Mouse (Mus musculus): ENCODE data around the gene Cdc37l1.

The Cdc37l1 gene

DNA sequence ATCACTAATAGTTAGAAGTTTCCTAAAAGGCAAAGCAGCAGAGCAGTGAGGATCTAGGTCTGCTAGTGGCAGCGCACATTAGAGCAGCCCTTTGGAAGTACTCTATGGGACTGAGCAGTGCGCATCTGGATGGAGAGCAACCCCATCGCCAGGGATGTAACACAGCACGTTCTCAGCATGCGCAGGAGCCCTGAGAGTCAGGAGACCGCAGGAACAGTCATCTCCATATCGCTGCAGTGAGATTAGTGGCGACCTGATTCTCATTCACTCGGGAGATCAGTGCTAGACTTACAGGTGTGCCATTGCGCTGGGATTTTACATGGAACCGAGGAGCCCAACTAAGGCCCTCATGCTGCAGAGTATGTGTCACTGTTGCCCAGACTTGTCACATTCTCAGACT lies 18.9 kb downstream of the Cdc37l1 start:
- no peak for DNase-seq

DNA sequence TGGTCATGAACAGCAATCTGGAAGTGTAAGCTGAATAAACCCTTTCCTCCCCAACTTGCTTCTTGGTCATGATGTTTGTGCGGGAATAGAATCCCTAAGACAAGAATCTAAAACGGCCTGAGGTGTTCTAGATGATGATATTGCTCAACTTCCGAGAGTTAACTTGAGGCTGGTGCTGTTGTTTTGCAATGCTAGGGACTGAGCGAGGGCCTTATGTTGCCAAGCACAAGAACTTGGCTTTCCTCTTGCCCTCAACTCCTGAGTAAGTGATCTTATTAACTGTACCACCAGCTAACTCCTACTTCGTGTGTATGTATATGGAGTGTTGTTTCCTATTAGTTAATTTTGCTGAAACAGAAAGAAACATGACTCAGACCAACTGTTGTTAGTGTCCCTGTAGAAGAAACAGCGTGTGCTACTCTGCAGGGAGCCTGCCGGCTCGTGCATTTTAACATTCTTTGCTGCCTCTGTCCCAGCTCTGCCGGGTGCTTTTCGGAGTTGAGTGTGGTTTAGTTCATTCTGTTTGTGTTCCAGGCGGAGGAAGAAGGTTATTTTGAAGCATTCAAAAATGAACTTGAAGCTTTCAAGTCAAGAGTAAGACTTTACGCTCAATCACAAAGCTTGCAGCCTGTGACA lies 21.3 kb downstream of the Cdc37l1 start:
- no peak for DNase-seq

DNA sequence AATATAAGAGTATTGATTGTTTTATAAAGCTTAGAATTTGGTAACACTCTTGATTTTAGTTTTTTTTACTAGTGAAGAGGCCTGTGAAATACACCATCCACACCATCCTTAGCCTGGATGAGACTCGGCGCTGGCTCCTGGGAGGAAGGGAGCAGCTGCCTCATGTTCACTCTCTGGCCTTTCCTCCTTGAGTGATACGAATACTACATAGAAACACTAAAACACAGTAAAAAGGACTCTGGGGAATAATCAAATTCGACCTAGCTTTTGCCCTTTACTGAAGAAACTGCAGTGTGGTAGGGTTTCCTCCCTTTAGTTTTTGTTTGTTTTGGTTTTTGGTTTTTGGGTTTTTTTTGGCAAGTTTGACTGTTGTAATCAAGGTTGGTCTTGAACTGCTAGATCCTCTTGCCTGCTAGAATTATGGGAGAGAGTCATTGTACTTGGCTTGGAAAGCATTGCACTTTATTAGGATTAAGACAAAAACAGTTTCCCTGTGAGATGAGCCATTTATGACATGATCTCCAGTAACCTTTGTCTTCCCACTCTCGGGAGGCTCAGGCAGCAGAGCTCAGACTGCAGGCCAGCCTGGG lies 24.4 kb downstream of the Cdc37l1 start:
- no peak for DNase-seq

DNA sequence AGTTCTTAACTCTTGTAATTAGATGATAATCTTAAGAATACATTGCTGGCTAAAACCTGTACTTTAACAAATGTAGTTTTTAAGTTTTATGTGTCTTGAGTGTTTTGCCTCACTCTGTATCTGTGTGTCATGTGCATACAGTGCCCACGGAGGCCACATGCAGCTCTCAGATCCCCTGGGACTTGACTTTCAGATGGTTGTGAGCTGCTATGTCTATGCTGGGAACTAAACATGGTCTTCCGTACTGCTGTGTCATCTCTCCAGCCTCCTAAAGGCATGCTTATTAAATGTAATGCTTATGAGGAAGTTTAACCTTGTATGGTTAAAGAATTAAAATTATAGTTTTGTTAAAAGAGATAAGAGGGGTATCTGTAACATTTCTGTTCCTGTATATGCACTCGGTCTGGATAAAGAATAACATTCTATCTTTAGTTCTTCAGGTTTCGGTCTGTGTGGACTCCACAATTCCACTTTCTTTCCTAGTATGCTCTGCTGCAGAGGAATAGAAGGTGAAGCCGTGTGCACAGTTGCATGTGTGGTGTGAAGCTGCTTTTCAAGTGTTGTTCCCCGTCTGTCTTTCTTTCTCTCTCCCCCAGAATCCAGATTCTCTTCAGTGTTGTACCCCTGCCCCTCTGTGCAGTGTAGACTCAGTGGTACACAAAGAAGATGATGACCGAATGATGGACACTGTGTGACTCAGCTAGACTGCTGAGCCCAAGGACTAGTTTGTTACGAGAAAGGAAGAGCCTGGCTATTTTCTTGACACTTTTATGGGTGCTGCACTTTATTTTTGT lies 25.5 kb downstream of the Cdc37l1 start:
- no peak for DNase-seq

DNA sequence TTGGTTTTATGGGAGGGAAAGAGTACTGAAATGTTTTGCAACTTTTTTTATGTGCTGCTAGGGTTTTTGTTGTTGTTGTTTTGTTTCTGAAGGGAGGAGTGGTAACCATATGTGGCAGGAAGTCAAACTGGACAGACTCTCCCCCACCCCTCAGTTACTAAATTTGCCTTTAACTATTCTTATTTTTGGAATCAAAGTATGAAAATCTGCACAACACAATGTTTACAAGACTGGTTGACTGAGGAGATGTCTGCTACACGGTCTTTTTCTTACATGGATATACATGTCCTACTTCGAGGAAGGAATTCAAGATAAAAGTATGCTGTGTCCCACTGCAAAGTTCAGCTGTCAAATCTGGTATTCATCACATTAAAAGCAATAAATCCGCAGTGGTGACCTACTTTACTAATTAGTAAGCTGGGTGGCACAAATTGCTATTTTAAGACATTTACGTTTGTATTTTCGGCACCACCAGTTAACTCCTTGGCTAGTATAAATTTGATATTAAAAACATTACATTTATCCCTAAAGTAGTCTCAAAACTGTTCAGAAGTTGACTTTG lies 26.1 kb downstream of the Cdc37l1 start:
- no peak for DNase-seq

DNA sequence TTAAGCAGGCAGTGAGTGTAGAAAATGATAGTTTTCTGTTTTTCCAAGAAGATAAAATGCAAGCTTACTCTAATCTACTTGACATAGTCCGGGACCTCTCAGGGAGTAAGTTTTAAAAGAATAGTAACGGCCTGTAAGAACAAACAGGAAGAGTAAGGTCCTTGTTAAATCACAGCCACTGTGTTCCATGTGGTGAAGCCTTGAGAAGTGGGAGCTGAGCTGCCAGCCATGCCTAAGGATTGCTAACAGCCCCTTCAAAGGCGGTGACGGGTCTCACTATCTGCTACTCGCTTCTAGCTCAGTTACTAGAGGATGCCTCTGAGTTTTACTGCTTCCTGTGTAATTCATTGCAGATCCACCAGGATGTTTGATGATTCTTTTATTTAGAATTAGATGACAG lies 26.6 kb downstream of the Cdc37l1 start:
- DNase-seq: no peak

DNA sequence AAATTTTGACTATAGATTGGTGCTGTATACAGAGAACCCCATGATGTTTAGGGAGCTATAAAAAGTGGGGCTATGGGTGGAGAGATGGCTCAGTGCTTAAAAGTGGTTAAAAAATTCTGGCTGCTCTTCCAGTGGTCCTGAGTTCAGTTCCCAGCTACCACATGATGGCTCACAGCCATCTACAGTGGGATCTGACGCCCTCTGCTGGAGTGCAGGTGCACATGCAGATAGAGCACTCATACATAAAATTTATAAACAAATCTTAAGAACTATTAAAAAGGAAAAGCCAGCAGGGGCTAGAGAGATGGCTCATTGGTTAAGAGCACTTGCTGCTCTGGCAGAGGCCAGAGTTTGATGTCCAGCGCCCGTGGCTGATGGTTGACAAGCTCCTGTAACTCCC lies 29.5 kb downstream of the Cdc37l1 start:
- DNase-seq: no peak

DNA sequence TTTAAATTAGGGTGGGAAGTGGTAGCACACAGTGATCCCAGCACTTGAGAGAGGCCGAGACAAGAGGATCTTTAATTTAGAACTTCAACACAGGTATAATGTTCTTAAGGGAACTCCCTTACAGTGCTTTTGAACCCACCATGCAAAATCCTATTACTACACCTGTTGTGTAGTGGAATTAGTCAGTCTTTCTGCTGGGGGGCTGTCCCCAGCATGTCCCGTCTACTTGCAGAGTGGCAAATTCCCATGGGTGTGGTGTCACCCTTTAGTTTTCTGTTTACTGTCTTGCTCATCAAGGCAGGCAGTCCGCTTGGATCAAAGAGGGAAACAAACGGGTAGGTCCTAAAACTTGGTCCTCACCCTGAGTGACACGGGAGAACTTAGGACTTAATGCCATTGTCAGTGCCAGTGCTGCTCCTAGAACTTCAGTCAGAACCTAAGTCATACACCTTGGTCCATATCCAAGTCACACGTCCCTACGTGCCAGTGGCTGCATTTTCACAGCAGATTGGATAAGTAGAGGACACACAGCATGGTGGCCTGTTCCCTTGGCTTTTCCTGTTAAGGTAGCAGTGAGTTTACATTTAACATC lies 31.7 kb downstream of the Cdc37l1 start:
- no peak for DNase-seq

DNA sequence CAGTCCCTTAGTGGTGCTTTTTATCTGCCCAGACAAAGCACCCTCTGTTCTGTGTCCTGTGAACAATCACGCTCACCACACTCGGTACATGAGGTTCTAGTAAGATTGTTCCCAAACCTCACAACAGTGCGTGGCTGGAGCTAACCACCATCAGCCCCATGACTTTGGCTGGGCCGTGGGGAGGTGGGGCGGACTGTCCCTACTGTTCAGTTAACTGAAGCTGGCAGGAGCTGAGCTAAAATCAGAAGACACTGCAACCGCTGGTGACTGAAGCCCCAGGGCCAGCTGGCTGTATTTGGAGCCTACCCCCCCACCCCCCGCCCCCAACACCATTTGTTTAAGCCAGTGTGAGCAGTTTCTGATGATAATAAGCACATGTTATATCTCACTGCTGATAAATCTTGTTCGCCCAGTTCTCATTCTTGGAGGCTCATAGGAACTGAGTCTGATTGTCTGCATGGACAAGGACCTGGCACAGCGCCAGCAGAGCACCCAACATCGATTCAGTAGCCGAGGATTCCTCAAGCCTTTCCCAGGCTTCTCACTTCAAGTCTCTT lies 34.3 kb downstream of the Cdc37l1 start:
- DNase-seq: peak; percentile 23 to 70

DNA sequence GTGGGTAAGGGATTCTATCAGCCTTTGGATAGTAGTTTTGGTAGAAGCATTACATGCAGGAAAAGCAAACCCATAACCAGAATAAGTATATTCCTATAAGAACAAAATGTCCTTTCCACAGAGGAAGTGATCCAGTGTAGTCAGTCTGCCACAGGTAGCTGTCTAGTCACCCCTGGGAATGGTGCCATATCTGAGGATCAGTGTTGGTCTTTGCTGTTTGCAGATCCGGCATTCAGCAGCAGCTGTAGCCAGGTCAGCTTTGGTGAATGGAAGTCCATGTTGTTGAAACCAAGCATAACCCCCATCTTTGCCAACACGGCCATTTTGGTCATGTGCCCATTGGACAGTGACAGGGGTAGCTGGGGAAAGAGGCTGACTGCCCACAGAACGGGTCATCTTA lies 41.6 kb downstream of the Cdc37l1 start:
- DNase-seq: no peak

DNA sequence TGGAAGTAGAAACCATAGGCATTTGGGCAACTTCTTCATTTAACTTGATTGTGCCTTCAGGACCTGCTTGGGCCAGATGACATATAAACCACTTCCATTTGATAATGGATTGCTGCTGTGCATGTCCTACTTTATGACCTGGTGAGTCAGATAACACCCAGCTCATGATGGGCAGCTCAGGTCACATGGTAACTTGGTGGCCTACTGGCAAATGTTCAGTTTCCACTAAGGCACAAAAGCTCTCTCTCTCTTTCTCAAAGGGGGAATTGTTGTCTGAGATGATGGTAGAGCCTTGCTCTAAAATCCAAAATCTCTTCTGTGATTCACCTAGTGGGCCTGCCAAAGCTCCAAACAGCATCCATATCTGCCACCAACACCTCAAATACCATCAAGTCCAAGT lies 42.5 kb downstream of the Cdc37l1 start:
- DNase-seq: no peak

DNA sequence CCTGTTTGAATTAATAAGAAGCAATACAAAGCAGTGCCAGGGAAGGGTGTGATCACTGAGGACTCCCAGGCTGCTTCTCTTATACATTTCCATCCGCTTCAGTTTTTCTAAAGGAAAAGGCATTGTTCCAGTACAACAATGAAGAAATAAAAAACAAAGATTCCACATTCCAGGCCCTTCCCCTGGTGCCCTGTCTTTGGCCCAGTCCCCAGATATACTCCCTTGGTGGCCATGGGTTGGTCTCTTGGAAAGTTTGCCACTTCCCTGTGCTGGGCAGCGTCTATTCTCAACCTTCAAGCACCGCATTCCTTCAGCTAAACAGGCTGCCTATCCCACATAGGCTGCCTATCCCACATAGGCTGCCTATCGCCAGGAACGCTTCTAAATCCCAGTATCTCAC lies 46.9 kb downstream of the Cdc37l1 start:
- peak in 1 of 2 experiments; percentile 36 for DNase-seq

DNA sequence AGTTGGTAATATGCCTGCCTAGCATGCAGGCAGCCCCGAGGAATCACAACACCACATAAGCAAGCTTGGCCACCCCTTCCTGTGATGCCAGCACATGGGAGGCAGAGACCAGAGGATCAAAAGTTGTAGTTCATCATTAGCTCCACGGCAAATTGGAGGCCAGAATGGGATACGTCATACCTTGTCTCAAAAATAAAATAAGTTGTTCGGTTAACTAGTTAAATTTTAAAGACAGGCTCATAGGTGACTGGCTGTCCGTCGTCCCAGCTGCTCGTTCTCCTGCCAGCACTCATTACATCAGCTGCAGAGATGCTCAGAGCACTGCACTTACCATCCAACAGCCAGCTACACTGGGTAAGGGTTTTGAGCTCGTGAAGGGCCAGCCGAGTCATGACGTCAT lies 47.4 kb downstream of the Cdc37l1 start:
- DNase-seq: no peak

DNA sequence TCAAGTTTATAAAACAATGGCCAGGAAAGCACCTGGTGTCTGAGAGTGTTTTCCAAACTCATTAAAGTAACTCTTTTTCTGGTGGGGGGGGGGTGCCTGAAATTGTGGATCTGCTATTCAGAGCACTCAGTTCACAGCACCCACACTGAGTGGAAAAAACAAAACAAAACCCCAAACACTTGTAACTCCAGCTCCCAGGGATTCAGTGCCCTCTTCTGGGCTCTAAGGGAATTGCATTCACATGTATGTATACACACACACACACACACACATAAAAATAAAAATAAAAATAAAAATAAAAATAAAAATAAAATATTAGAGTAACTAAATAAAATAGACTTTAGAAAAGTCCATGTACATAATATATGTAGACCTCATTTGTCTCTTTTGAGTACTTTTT lies 49.2 kb downstream of the Cdc37l1 start:
- DNase-seq: no peak

DNA sequence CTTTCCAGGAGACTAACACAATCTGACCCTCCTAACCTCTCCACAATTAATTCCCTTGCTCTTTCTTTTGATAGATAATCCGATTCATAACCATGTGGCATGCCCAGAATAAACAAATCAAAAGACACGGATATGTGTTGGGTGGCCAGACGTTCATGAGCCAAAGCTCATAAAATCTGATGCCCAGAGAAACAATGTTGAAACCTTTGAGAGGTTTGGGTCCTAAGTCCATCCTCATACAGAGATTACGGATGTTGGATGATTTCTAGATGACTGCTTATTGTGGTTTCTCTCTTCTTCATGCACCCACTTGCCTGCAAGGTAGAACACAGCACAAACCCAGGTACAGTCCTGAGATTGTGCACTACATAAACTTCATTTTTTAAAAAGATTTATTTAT lies 50.1 kb downstream of the Cdc37l1 start:
- DNase-seq: no peak

DNA sequence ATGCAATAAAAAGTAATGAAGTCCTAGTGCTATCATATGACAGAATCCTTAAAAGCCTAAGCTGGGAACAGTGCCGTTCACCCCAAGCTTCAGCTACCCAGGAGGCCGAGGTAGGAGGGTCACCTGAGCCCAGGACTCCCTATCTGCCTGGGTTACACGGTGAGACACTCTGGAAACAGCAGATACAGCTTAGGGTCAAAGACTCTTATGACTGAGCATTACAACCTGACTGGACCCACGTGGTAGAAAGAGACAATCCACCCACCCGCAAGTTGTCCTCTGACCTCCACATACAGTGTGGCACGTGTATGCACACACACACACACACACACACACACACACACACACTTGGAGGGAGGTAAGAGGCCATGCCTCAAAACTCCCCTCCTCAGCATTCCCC lies 52.0 kb downstream of the Cdc37l1 start:
- DNase-seq: no peak

DNA sequence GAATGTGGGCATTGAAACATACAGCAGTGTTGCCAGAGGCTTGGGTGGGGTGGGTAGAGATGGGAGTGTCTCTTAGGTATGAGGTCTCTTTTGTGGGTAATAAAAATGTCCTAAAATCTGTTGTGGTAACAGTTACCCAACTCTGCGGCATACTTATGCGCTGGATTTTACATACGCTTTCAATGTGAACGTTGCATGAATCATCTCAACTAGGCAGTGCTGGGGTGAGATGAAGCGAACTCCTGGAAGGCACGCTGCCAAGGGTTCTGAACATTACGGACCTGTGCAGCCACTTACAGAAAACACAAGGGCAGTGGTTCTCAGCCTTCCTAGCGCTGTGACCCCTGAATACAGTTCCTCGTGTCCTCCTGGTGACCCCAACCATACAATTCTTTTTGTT lies 52.5 kb downstream of the Cdc37l1 start:
- no peak for DNase-seq

DNA sequence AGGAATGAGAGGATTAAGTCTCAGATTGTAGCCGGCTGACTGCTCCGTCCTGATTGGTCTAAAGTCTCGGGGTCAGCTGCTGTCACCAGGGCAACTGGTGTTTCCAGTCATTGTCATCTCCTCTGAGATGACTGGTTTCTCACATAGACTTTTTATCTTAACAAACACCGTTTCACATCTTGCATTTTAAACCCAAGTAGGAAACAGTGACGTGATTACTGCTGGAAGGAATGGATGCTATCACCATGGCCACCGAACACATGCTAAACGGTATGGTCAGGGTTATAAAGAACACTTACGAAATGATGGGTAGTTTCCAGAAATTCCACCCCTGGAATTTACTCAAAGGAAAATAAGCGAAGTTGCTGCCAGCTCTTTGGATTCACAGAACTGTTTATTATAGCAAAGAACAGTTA lies 54.2 kb downstream of the Cdc37l1 start:
- no peak for DNase-seq

DNA sequence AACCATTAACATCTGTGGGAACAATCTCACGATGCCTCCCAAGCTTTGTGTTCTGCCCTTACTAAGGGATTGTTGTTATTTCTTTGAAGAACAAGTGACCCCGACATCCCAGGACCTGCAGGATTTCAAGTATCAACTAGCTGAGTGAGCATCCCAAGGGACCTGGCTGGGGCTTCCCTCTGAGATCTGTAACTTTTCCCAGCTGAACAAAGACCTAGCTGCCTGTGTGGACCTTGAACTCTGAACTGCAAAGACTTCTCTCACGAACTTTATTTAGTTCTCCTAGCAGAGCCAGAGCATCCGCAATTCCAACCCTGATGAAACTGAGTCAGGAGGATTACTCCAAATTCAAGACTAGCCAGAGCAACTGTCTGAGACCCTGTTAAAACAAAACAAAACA lies 55.2 kb downstream of the Cdc37l1 start:
- DNase-seq: no peak

DNA sequence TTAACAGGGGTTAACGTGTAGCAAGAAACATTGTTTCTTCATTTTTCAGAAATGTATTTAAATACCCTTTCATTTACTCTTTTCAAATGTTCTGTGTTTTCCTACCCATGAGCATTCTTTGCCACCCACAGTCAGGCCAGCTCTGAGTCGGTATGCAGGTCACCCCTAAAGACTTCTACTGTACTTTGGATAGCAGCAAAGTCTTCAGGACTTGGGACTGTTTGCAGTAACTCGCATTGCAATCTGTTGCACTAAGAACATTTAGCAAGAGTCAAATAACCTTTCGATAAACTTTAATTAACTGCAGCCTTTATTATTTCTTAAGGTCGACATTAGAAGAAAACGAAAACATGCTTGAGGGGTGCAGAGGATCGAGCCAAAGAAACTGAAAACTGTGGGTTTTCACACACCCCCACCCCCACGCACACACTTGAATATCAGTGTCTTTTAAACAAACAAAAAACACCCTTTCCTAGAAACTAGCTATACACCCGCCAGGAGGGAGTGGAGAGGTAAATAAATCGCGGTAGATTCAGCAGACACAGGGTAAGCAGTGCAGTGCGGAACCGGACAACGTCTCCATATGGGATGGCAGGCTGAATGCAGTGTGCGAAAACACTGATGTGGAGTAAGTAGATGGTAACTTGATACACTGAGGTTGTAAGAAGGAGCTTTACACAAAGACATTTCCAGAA lies 56.0 kb downstream of the Cdc37l1 start:
- no peak for DNase-seq

DNA sequence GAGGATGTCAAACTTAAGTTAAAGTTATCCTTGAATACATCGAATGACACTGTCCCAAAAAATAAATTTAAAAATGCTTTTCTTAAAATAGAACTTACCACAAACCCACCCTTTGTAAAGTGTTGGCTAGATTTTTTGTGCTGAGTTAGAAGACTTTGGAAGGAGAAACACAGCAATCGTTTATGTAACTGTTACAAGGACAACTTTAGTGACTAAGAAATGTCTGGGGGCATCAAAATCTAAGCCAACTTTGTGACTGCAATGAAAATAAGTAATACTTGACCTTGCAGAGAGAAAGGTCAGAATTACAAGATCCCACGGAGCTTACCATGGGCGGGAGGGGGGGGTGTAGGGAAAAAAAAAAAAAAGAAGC lies 56.8 kb downstream of the Cdc37l1 start:
- DNase-seq: no peak

DNA sequence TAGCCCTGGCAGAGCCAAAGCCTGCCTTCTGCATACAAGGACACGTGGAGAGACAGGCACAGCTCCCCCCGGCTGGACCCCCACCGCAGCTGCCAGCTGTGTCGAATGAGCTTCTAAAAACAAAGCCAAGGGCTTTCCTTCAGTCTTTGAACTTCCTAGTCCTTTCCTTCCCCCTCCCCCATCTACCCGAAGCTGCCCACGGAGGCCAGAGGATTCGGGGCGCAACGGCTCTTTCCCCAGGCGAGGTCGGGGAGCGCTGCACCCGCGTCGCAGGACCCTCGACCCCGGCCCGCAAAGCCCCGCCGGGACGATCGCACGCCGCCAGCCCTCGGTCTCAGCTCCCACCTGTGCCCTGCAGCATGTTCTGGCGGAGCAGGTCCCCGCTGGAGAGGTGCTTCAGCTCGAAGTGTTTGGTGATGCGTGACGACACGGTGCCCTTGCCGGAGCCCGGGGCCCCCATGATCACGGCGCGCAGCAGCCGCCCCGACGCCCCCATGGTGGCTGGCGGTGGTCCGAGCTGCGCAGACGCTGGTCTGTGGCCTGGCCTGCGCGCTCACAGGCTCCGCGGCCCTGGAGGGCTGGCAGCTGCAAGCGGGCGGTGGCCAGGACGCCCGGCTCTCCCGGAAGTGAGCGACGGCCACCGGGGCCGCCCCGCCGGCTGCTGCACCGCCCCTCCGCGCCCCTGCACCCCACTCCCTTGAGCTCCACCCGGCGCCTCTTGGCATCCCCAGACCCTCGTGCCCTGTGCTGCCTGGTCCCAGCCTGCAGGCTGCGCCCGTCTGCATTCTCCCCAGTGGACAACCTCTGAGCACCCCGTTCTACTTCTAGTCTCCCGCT lies 57.4 kb downstream of the Cdc37l1 start, which contains the start of gene Ak3:
Gene Ak3, minus strand, starts transcription at position 628 of the 837 bp plus-strand sequence.
- DNase-seq: peak; percentile 87 to 93

All from lung, postnatal 4 days (tissue).